Mouse (Mus musculus) brain, adult 2 months (tissue): Measurements from ENCODE around the gene Efcab2.
"Not testable (repeated sequence)": the region's sequence is repeated elsewhere in the genome, so short reads cannot be mapped to it uniquely, and the experiment has no call there.

ENCODE experiments used
- DNase-seq: peaks from one replicate; pipeline ENCODE4 v3.0.0; 2011; ENCODE audit warnings: low read depth, low spot score

The Efcab2 gene

GRCm38 (mm10) chr1:178401960-178402359 is 3.9 kb upstream of the Efcab2 start:
- DNase-seq: no peak

- peak; percentile 99 for DNase-seq
Measured at GRCm38 (mm10) chr1:178405445-178405911, 407 bp upstream of the Efcab2 start.

GRCm38 (mm10) chr1:178406765-178407645 is 1.1 kb downstream of the Efcab2 start:
- no peak for DNase-seq

- DNase-seq: peak; percentile 95
Measured at GRCm38 (mm10) chr1:178407651-178408050, 1.8 kb downstream of the Efcab2 start.

- DNase-seq: no peak
Measured at GRCm38 (mm10) chr1:178408901-178409361, 3.0 kb downstream of the Efcab2 start.

GRCm38 (mm10) chr1:178413367-178413766 is 7.5 kb downstream of the Efcab2 start:
- DNase-seq: not testable (repeated sequence)

- no peak for DNase-seq
Measured at GRCm38 (mm10) chr1:178419608-178420007, 13.7 kb downstream of the Efcab2 start.

- no peak for DNase-seq
Measured at GRCm38 (mm10) chr1:178423662-178424061, 17.8 kb downstream of the Efcab2 start.

- peak; percentile 33 for DNase-seq
Measured at GRCm38 (mm10) chr1:178431619-178432444, 25.9 kb downstream of the Efcab2 start.

GRCm38 (mm10) chr1:178433619-178434018 is 27.7 kb downstream of the Efcab2 start:
- DNase-seq: no peak

GRCm38 (mm10) chr1:178444407-178444806 is 38.5 kb downstream of the Efcab2 start:
- DNase-seq: no peak

- no peak for DNase-seq
Measured at GRCm38 (mm10) chr1:178447036-178447435, 41.2 kb downstream of the Efcab2 start.

- DNase-seq: peak; percentile 61
Measured at GRCm38 (mm10) chr1:178448271-178448744, 42.4 kb downstream of the Efcab2 start.

- DNase-seq: peak; percentile 91
Measured at GRCm38 (mm10) chr1:178449172-178449571, 43.3 kb downstream of the Efcab2 start.

- no peak for DNase-seq
Measured at GRCm38 (mm10) chr1:178449933-178450332, 44.0 kb downstream of the Efcab2 start.

GRCm38 (mm10) chr1:178454125-178454524 is 48.2 kb downstream of the Efcab2 start:
- peak; percentile 99 for DNase-seq

- DNase-seq: no peak
Measured at GRCm38 (mm10) chr1:178455120-178455519, 49.2 kb downstream of the Efcab2 start.

GRCm38 (mm10) chr1:178458029-178458428 is 52.1 kb downstream of the Efcab2 start:
- DNase-seq: no peak

GRCm38 (mm10) chr1:178463712-178464111 is 57.8 kb downstream of the Efcab2 start:
- peak; percentile 93 for DNase-seq

GRCm38 (mm10) chr1:178464140-178464539 is 58.3 kb downstream of the Efcab2 start:
- DNase-seq: no peak

- DNase-seq: no peak
Measured at GRCm38 (mm10) chr1:178467594-178467993, 61.7 kb downstream of the Efcab2 start.

GRCm38 (mm10) chr1:178468280-178468679 is 62.4 kb downstream of the Efcab2 start:
- peak; percentile 58 for DNase-seq
